Mouse (Mus musculus): ENCODE data around the gene Cfi. TPM values are rescaled to one million over a fixed set of nuclear protein-coding genes. Genes with fewer than 3 reads are reported as not detected.
A peak's percentile ranks its signal among the peaks of the same experiment; 100 is the strongest.

Gene Cfi
- polyA plus RNA-seq, 1 experiment = not detected

- H3K27me3 ChIP-seq (ENCODE audit: control insufficient read depth, insufficient read depth, insufficient read length) = peaks cover 19% of the 10 kb centered on the region
- no peaks in the 10 kb centered on the region for H3K79me2 ChIP-seq (ENCODE audit: control insufficient read depth, insufficient read depth)
- H3K4me3 ChIP-seq (ENCODE audit: insufficient read depth, poor library complexity, severe bottlenecking) = no peak overlapping the region
- no peaks in the 10 kb centered on the region for H3K79me3 ChIP-seq (ENCODE audit: low read depth)
- H3K36me3 ChIP-seq (ENCODE audit: control insufficient read depth, insufficient read depth) = no peaks in the 10 kb centered on the region
- TF ChIP-seq MYOD1 (IDR thresholded peaks at IDR 0.05; ENCODE audit: control insufficient read depth, insufficient read length, low read depth) (no peak), MYOG (IDR thresholded peaks at IDR 0.05; ENCODE audit: control insufficient read depth, extremely low read depth, insufficient read length) (no peak), FOSL1 (IDR thresholded peaks at IDR 0.05; ENCODE audit: insufficient read depth, low read length, poor library complexity, severe bottlenecking) (no peak), CEBPB (IDR thresholded peaks at IDR 0.05; ENCODE audit: low read depth) (no peak), MAX (IDR thresholded peaks at IDR 0.05) (no peak), USF1 (IDR thresholded peaks at IDR 0.05; ENCODE audit: low read depth) (no peak), CTCF (IDR thresholded peaks at IDR 0.05; ENCODE audit: control insufficient read depth, insufficient read depth, insufficient read length) (no peak)
- no peak overlapping the region for H3ac ChIP-seq (ENCODE audit: control insufficient read depth, insufficient read length, low read depth)
Observed at GRCm38 (mm10) chr3:129836965-129837364, 1.3 kb downstream of the Cfi start.

DNA sequence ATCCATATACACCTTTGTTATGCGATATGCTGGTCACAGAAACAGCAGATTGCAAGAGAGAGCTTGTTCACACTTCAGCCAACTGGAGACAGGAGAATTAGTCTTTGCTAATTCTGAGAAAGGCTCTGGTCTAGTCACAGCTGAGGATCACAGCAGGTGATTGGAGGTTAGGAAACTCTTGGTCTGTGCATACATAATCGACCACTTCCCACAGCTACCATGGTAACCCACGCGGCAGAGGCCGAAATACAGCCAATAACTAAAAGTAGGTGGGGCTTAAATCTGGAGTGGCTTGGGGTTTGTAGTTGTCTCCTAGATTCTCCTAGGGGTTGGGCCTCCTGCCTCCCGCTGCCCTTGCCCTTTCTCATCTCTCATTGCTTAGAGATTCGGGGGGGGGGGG is 2.3 kb downstream of the Cfi start:
- H3K27me3 ChIP-seq (ENCODE audit: control insufficient read depth, insufficient read depth, insufficient read length) = peaks cover 20% of the 10 kb centered on the region
- TF ChIP-seq FOSL1 (IDR thresholded peaks at IDR 0.05; ENCODE audit: insufficient read depth, low read length, poor library complexity, severe bottlenecking) (no peak), CEBPB (IDR thresholded peaks at IDR 0.05; ENCODE audit: low read depth) (no peak), MYOD1 (IDR thresholded peaks at IDR 0.05; ENCODE audit: control insufficient read depth, insufficient read length, low read depth) (no peak), MYOG (IDR thresholded peaks at IDR 0.05; ENCODE audit: control insufficient read depth, extremely low read depth, insufficient read length) (no peak), MAX (IDR thresholded peaks at IDR 0.05) (no peak), USF1 (IDR thresholded peaks at IDR 0.05; ENCODE audit: low read depth) (no peak), CTCF (IDR thresholded peaks at IDR 0.05; ENCODE audit: control insufficient read depth, insufficient read depth, insufficient read length) (no peak)
- no peaks in the 10 kb centered on the region for H3K79me3 ChIP-seq (ENCODE audit: low read depth)
- H3K4me3 ChIP-seq (ENCODE audit: insufficient read depth, poor library complexity, severe bottlenecking) = no peak overlapping the region
- H3ac ChIP-seq (ENCODE audit: control insufficient read depth, insufficient read length, low read depth) = no peak overlapping the region
- no peaks in the 10 kb centered on the region for H3K36me3 ChIP-seq (ENCODE audit: control insufficient read depth, insufficient read depth)
- H3K79me2 ChIP-seq (ENCODE audit: control insufficient read depth, insufficient read depth) = no peaks in the 10 kb centered on the region

DNA sequence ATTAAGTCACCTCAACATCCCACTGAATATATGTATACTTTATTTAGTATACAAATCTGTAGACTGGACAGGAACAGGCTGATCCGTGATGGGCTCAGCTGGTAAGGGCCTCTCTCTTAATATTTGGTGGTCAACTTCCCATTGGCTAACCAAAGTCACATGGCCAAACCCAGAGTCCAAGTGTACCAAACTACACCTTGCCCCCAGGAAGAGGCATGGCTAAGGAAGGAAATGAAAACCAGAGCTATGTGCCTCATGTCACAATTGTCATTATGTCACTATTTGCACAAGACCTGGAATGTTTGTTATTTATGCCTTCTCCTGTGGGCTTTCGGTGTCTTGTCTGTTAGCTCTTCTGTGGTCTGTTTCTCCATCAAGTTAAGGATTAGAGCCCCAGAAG is 10.2 kb downstream of the Cfi start:
- Histone ChIP-seq H3K4me3 (ENCODE audit: insufficient read depth, poor library complexity, severe bottlenecking) (no peak overlapping the region), H3K79me2 (ENCODE audit: control insufficient read depth, insufficient read depth) (no peaks in the 10 kb centered on the region), H3K36me3 (ENCODE audit: control insufficient read depth, insufficient read depth) (no peaks in the 10 kb centered on the region), H3K79me3 (ENCODE audit: low read depth) (no peaks in the 10 kb centered on the region), H3ac (ENCODE audit: control insufficient read depth, insufficient read length, low read depth) (no peak overlapping the region), H3K27me3 (ENCODE audit: control insufficient read depth, insufficient read depth, insufficient read length) (peaks cover 14% of the 10 kb centered on the region)
- TF ChIP-seq MAX (IDR thresholded peaks at IDR 0.05) (no peak), USF1 (IDR thresholded peaks at IDR 0.05; ENCODE audit: low read depth) (no peak), MYOD1 (IDR thresholded peaks at IDR 0.05; ENCODE audit: control insufficient read depth, insufficient read length, low read depth) (no peak), CTCF (IDR thresholded peaks at IDR 0.05; ENCODE audit: control insufficient read depth, insufficient read depth, insufficient read length) (no peak), FOSL1 (IDR thresholded peaks at IDR 0.05; ENCODE audit: insufficient read depth, low read length, poor library complexity, severe bottlenecking) (no peak), MYOG (IDR thresholded peaks at IDR 0.05; ENCODE audit: control insufficient read depth, extremely low read depth, insufficient read length) (no peak), CEBPB (IDR thresholded peaks at IDR 0.05; ENCODE audit: low read depth) (no peak)

DNA sequence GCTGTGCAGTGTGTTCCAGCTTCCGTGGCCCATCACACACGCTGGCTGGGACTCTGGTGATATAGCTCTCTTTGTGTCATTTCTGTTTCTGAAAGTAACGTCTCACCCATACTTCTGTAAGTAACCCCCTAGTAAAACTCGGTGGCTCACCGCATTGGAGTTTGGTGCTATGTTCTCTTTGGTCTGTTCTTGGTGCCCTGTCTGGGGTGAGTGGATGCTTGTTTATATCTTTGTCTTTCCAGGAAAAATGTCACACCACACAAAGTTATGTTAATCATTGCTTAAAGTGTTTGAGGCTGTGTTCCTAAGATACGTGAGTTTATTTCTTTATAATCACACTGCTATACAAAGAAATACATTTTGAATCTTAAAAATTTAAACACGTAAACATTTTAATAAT is 11.2 kb downstream of the Cfi start:
- Histone ChIP-seq H3K4me3 (ENCODE audit: insufficient read depth, poor library complexity, severe bottlenecking) (no peak overlapping the region), H3K79me3 (ENCODE audit: low read depth) (no peaks in the 10 kb centered on the region), H3K36me3 (ENCODE audit: control insufficient read depth, insufficient read depth) (no peaks in the 10 kb centered on the region), H3K27me3 (ENCODE audit: control insufficient read depth, insufficient read depth, insufficient read length) (peaks cover 15% of the 10 kb centered on the region), H3K79me2 (ENCODE audit: control insufficient read depth, insufficient read depth) (no peaks in the 10 kb centered on the region), H3ac (ENCODE audit: control insufficient read depth, insufficient read length, low read depth) (no peak overlapping the region)
- no peak for TF ChIP-seq MYOD1 (IDR thresholded peaks at IDR 0.05; ENCODE audit: control insufficient read depth, insufficient read length, low read depth)
- TF ChIP-seq FOSL1 (IDR thresholded peaks at IDR 0.05; ENCODE audit: insufficient read depth, low read length, poor library complexity, severe bottlenecking) = no peak
- TF ChIP-seq USF1 (IDR thresholded peaks at IDR 0.05; ENCODE audit: low read depth) = no peak
- no peak for TF ChIP-seq CEBPB (IDR thresholded peaks at IDR 0.05; ENCODE audit: low read depth)
- TF ChIP-seq MYOG (IDR thresholded peaks at IDR 0.05; ENCODE audit: control insufficient read depth, extremely low read depth, insufficient read length) = no peak
- TF ChIP-seq CTCF (IDR thresholded peaks at IDR 0.05; ENCODE audit: control insufficient read depth, insufficient read depth, insufficient read length) = no peak
- TF ChIP-seq MAX (IDR thresholded peaks at IDR 0.05) = no peak

DNA sequence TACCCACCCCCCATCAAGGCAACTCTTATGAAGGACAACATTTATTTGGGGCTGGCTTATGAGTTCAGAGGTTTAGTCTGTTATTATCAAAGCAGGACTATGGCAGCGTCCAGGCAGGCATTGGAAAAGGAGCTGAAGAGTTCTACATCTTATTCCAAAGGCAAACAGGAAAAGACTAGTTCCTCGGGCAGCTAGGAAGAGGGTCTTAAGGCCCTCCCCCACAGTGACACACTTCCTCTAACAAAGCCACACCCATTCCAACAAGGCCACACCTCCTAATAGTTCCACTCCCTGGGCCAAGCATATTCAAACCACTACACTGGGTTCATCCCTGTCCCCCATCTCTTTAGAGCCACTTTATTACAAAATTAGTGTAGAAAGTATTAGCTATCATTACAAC is 26.9 kb downstream of the Cfi start:
- Histone ChIP-seq H3K79me3 (ENCODE audit: low read depth) (no peaks in the 10 kb centered on the region), H3K36me3 (ENCODE audit: control insufficient read depth, insufficient read depth) (no peaks in the 10 kb centered on the region), H3K27me3 (ENCODE audit: control insufficient read depth, insufficient read depth, insufficient read length) (peaks cover 4% of the 10 kb centered on the region), H3K4me3 (ENCODE audit: insufficient read depth, poor library complexity, severe bottlenecking) (no peak overlapping the region), H3K79me2 (ENCODE audit: control insufficient read depth, insufficient read depth) (no peaks in the 10 kb centered on the region), H3ac (ENCODE audit: control insufficient read depth, insufficient read length, low read depth) (no peak overlapping the region)
- no peak for TF ChIP-seq CEBPB (IDR thresholded peaks at IDR 0.05; ENCODE audit: low read depth)
- TF ChIP-seq MAX (IDR thresholded peaks at IDR 0.05) = no peak
- no peak for TF ChIP-seq FOSL1 (IDR thresholded peaks at IDR 0.05; ENCODE audit: insufficient read depth, low read length, poor library complexity, severe bottlenecking)

- Histone ChIP-seq H3K79me2 (ENCODE audit: control insufficient read depth, insufficient read depth) (no peaks in the 10 kb centered on the region), H3K36me3 (ENCODE audit: control insufficient read depth, insufficient read depth) (no peaks in the 10 kb centered on the region), H3K4me3 (ENCODE audit: insufficient read depth, poor library complexity, severe bottlenecking) (no peak overlapping the region), H3K27me3 (ENCODE audit: control insufficient read depth, insufficient read depth, insufficient read length) (peaks cover 8% of the 10 kb centered on the region), H3ac (ENCODE audit: control insufficient read depth, insufficient read length, low read depth) (no peak overlapping the region), H3K79me3 (ENCODE audit: low read depth) (no peaks in the 10 kb centered on the region)
- peak; percentile 27 for TF ChIP-seq CTCF (IDR thresholded peaks at IDR 0.05; ENCODE audit: control insufficient read depth, insufficient read depth, insufficient read length)
- TF ChIP-seq CEBPB (IDR thresholded peaks at IDR 0.05; ENCODE audit: low read depth) = no peak
Observed at GRCm38 (mm10) chr3:129863698-129864097, 28.0 kb downstream of the Cfi start.

All from C2C12 (cell line).